Mouse (Mus musculus) lung, embryonic 14.5 days (tissue): ENCODE data around the gene Rsbn1l. TPM values are rescaled to one million over a fixed set of nuclear protein-coding genes. Genes with fewer than 3 reads are reported as not detected.

ENCODE experiments used
- ATAC-seq: fragments of 200-750 bp; cut with Nextera tagmentation; 2 replicates; pipeline ENCODE4 v1.8.0; 2017; ENCODE audit warnings: mild to moderate bottlenecking, moderate TSS enrichment, moderate library complexity; ENCODE audit not compliant: insufficient read depth
- DNase-seq: peaks from one replicate; pipeline ENCODE4 v3.0.0-alpha.2; 2015
- H3K27ac ChIP-seq: fragments of 300-500 bp; sonication (generic); 2 replicates; pipeline ENCODE4 v1.5.1; 2014; ENCODE audit warnings: low read depth, mild to moderate bottlenecking, moderate library complexity
- H3K27me3 ChIP-seq: fragments of 300-500 bp; sonication (generic); 2 replicates; pipeline ENCODE4 v1.6.1; 2014; ENCODE audit warnings: low read length, control low read depth; ENCODE audit not compliant: insufficient read depth
- H3K36me3 ChIP-seq: fragments of 300-500 bp; sonication (generic); 2 replicates; pipeline ENCODE4 v1.6.1; 2014; ENCODE audit warnings: control low read depth; ENCODE audit not compliant: insufficient read depth
- H3K4me1 ChIP-seq: fragments of 300-500 bp; sonication (generic); 2 replicates; pipeline ENCODE4 v1.6.1; 2014; ENCODE audit warnings: antibody characterized with exemption, control low read depth; ENCODE audit not compliant: insufficient read depth
- H3K4me2 ChIP-seq: fragments of 300-500 bp; sonication (generic); 2 replicates; pipeline ENCODE4 v1.6.1; 2014; ENCODE audit warnings: mild to moderate bottlenecking
- H3K4me3 ChIP-seq: fragments of 300-500 bp; sonication (generic); 2 replicates; pipeline ENCODE4 v1.5.1; 2014; ENCODE audit warnings: low read depth, low read length
- H3K9ac ChIP-seq: fragments of 300-500 bp; sonication (generic); 2 replicates; pipeline ENCODE4 v1.6.1; 2014
- H3K9me3 ChIP-seq: fragments of 300-500 bp; sonication (generic); 2 replicates; pipeline ENCODE4 v1.6.1; 2016; ENCODE audit warnings: low read depth, low read length, control low read depth
- CTCF ChIP-seq: IDR thresholded peaks from 2 replicates; pipeline ENCODE4 v1.5.1; 2016; ENCODE audit warnings: antibody characterized with exemption, low read depth
- WGBS: fragments of 180-500 bp; shearing (Covaris S2); extraction: QIAGEN DNeasy Blood & Tissue Kit; methylation state at CpG from one replicate; pipeline ENCODE4 v1.1.7; 2014; 5-methylcytosine and 5-hydroxymethylcytosine counted together
- polyA plus RNA-seq: library from polyadenylated mRNA; unstranded; fragments of >200 nt; fragmentation: Nextera tagmentation; extraction: Ambion mirVana; gene quantifications from 2 replicates; pipeline ENCODE4 v1.2.1, GENCODE M21; 2014

The Rsbn1l gene
- 6.8 and 9.0 TPM in 2 replicates for polyA plus RNA-seq

DNA sequence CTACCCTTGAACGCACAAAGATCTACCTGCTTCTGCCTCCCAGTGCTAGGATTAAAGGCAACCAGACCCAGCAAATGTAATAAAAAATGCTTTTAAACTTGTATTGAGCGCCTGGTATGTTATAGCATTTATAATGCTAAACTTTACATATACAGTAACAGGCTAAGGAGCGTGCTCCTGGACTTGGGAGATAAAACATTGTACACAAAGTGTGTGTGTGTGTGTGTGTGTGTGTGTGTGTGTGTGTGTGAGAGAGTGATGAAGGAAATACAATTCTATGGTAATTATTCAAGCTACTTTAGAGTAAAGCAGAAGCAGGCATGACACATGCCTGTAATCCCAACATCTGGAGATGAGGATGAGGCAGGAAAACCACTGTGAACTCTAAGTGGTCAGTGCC, at the start of gene Rsbn1l:
Gene Rsbn1l, minus strand, starts transcription at position 101 of the 400 bp plus-strand sequence.
- no peak for DNase-seq
- H3K4me3 ChIP-seq, result no peak within 1 kb of the TSS
- peaks cover 7% of the 10 kb centered on the region; the same call in 1 of the 2 replicates for H3K9me3 ChIP-seq
- H3K4me1 ChIP-seq, result 0 out of 2 replicates have a peak, but pooled peaks cover 4% of the 10 kb centered on the region
- TF ChIP-seq CTCF, result no peak
- H3K9ac ChIP-seq, result no peak within 1 kb of the TSS
- H3K4me2 ChIP-seq, result no peak within 1 kb of the TSS
- no peak within 1 kb of the TSS for H3K27ac ChIP-seq
- whole genome bisulfite sequencing, result 92% methylated on average over 3 of the region's 3 CpGs
- peaks cover 5% of the 10 kb centered on the region for H3K36me3 ChIP-seq
- H3K27me3 ChIP-seq, result no peaks in the 10 kb centered on the region
- ATAC-seq, result no peak

DNA sequence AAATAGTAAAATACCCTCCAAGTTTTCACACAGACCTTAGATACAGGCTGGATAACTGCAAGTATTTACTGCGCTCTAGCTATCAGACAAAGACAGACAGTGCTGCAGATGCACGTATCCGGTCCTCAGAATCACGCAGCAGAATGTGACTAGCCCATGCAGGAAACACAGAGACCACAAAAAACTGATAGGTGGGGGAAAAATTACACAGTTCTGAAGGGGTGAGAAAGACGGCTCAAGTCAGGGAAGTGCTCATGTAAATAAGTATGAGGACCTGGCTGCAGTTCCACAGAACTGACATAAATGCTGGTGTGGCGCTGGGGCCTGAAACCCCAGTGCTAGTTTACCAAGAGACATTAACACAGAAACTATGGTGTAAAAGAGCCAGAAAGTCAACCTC, 46.5 kb upstream of the Rsbn1l start:
- 86% methylated on average over 6 of the region's 6 CpGs for WGBS
- Histone ChIP-seq H3K27ac (no peak overlapping the region), H3K4me3 (no peak overlapping the region), H3K9me3 (no peaks in the 10 kb centered on the region), H3K4me1 (no peaks in the 10 kb centered on the region), H3K4me2 (no peak overlapping the region), H3K27me3 (no peaks in the 10 kb centered on the region), H3K36me3 (peaks cover 69% of the 10 kb centered on the region), H3K9ac (no peak overlapping the region)
- ATAC-seq, result no peak
- TF ChIP-seq CTCF, result no peak
- no peak for DNase-seq

DNA sequence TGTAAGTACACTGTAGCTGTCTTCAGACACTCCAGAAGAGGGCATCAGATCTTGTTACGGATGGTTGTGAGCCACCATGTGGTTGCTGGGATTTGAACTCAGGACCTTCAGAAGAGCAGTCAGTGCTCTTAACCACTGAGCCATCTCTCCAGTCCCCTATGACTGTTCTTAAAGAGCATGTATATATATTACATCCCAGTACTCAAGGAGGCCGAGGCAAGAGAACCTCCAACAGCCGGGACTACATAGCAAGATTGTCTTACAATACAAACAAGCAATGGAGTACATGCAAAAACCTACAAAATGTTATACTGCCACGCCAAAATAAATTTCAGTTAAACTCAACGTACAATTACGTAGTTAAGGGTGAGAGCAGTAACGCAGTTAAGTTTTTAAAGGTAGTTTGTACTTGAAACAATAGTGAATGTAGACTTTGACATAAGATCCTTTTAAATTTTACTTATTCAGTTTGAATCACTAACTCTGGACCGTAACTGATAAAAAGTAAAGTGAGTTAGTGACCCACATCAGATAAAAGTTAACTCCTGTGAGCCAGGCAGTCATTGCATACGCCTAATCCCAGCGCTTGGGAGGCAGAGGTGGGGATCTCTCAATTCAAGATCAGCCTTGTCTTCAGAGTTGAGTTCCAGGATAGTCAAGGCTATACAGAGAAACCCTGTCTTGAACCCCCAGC, 45.6 kb upstream of the Rsbn1l start:
- 93% methylated on average over 9 of the region's 10 CpGs for WGBS
- no peak overlapping the region for H3K4me3 ChIP-seq

DNA sequence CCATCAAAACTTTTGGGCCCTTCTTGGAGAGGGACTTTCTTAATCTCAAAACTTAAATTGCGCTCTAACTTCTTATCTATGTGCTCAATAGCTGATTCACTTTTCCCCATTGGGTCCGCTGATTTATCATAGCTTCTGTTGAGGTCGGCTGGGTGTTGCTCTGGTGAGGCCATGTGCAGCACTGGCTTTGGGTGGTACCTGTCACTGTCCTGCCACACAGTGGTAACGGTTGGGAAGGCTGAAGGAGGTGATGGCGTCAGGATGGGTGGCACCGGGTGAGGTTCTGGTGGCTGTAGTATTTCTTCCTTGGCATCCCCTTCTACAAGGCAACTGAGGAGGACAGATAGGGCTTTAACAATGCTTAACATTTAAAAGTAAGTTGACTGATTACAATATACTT, 42.2 kb upstream of the Rsbn1l start:
- Histone ChIP-seq H3K9ac (no peak overlapping the region), H3K36me3 (peaks cover 86% of the 10 kb centered on the region), H3K9me3 (no peaks in the 10 kb centered on the region; the same call in 1 of the 2 replicates), H3K4me3 (no peak overlapping the region), H3K27me3 (no peaks in the 10 kb centered on the region), H3K4me2 (no peak overlapping the region), H3K4me1 (no peaks in the 10 kb centered on the region), H3K27ac (no peak overlapping the region)
- no peak for ATAC-seq
- DNase-seq, result no peak
- TF ChIP-seq CTCF, result no peak
- 90% methylated on average over 6 of the region's 6 CpGs for WGBS

More for the DNA sequence above, 45.6 kb upstream of the Rsbn1l start:
- H3K36me3 ChIP-seq, result peaks cover 75% of the 10 kb centered on the region
- no peak for TF ChIP-seq CTCF
- H3K27ac ChIP-seq, result no peak overlapping the region
- DNase-seq (no peak), ATAC-seq (no peak)
- no peak overlapping the region for H3K9ac ChIP-seq
- H3K4me1 ChIP-seq, result no peaks in the 10 kb centered on the region
- H3K27me3 ChIP-seq, result no peaks in the 10 kb centered on the region
- H3K9me3 ChIP-seq, result no peaks in the 10 kb centered on the region
- no peak overlapping the region for H3K4me2 ChIP-seq

DNA sequence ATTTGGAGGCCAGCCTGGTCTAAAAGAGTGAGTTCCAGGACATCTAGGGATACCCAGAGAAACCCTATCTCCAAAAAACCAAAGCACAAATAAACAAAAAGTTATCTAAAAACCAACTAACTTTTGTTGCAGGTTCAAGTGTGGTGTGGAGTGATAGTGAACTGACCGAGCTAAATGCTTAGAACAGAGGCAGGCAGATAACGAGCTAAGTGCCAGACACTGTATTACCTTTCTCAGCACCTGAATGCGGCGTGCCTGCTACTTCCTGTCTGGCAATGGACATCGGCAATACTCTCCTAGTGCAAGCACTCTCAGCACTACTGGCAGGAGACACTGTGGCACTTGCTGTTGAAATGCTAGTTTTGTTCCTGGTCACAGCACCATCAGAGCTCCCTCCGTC, 41.4 kb upstream of the Rsbn1l start:
- WGBS, result 88% methylated on average over 6 of the region's 6 CpGs
- ATAC-seq (no peak), DNase-seq (no peak)
- no peak overlapping the region for H3K4me3 ChIP-seq
- peaks cover 80% of the 10 kb centered on the region for H3K36me3 ChIP-seq
- no peak overlapping the region for H3K27ac ChIP-seq
- no peaks in the 10 kb centered on the region; the same call in 1 of the 2 replicates for H3K9me3 ChIP-seq
- H3K4me2 ChIP-seq, result no peak overlapping the region
- H3K27me3 ChIP-seq, result no peaks in the 10 kb centered on the region
- no peak overlapping the region for H3K9ac ChIP-seq
- H3K4me1 ChIP-seq, result no peaks in the 10 kb centered on the region
- TF ChIP-seq CTCF, result no peak

DNA sequence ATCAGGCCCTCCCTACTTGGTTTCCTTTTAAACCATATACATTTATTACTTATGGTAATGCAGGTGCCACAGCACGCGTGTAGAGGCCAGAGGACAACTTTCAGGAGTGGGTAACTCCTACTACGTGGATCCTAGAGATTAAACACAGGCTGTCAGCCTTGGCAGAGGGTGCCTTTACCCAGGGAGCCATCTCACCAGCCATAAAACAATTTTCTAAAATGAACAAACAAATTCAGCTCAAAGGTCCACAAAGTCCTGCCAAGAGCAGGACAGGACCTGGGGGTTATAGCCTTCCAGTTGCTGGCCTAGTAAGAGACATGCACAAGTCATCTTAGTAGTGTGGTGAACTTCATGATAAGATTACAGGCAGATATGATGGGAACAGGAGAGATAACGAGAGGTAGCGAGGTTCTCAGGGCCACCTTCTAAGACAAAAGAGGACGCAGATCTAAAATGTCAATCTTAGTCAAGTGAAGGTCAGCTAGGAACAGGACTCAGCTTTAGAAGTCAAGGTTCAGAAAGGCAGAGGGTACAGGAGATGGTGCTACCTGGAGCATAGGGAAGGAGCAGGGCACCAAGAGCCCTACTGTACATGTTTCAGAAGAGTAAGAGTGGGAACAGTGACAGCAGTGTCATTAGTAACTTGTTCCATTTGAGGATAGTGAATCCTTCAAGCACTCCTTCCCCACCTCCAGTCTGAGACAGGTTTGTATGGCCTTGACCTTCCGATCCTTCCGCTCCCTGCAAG, 34.0 kb upstream of the Rsbn1l start:
- no peaks in the 10 kb centered on the region for H3K9me3 ChIP-seq
- no peak overlapping the region for H3K4me2 ChIP-seq
- no peak overlapping the region for H3K9ac ChIP-seq
- no peak overlapping the region for H3K4me3 ChIP-seq
- H3K27me3 ChIP-seq, result no peaks in the 10 kb centered on the region
- no peak for DNase-seq
- no peak overlapping the region for H3K27ac ChIP-seq
- no peaks in the 10 kb centered on the region for H3K4me1 ChIP-seq
- WGBS, result 93% methylated on average over 8 of the region's 8 CpGs
- ATAC-seq, result no peak
- no peak for TF ChIP-seq CTCF
- peaks cover 68% of the 10 kb centered on the region for H3K36me3 ChIP-seq

DNA sequence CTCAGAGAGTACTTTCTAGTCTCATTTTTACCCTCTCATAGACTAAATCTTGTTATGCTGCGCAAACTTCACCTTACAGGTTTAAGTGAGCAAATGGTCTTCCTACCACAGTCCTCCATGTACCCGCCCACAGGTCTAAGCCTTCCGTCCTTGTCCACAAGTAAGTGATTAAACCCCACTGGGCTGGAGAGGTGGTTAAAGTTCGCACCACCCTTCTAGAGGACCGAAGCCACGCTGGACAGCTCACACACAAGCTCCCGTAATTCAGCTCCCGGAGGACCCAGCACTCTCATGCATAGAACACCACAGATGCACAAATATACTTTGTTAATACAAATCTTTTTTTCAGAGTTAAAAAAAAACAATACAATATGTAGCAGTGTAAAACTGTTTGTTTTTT, 30.1 kb upstream of the Rsbn1l start:
- 91% methylated on average over 8 of the region's 8 CpGs for WGBS
- no peak overlapping the region for H3K9ac ChIP-seq
- no peaks in the 10 kb centered on the region for H3K9me3 ChIP-seq
- H3K4me1 ChIP-seq, result no peaks in the 10 kb centered on the region
- ATAC-seq, result no peak
- no peak overlapping the region for H3K4me2 ChIP-seq
- no peak for DNase-seq
- no peak for TF ChIP-seq CTCF
- no peaks in the 10 kb centered on the region for H3K27me3 ChIP-seq
- H3K27ac ChIP-seq, result no peak overlapping the region
- H3K36me3 ChIP-seq, result peaks cover 46% of the 10 kb centered on the region
- H3K4me3 ChIP-seq, result no peak overlapping the region
